Mouse (Mus musculus): ENCODE data around the gene Mgat3. TPM values are rescaled to one million over a fixed set of nuclear protein-coding genes. Genes with fewer than 3 reads are reported as not detected.

Gene Mgat3
- 31.4 and 48.1 TPM in 2 replicates for polyA plus RNA-seq (2012; rRNA removed; ENCODE audit: low replicate concordance)

GRCm38 (mm10) chr15:80173001-80173771, at the start of gene Mgat3:
TSS of gene Mgat3 (plus strand) at chr15:80173721.

GRCm38 (mm10) chr15:80132993-80133586, 40.4 kb upstream of the Mgat3 start, which contains the start of gene Tab1:
TSS of gene Tab1 (plus strand) at chr15:80133127.

GRCm38 (mm10) chr15:80233733-80234509, 60.4 kb downstream of the Mgat3 start, which contains the start of gene Mief1:
TSS of gene Mief1 (plus strand) at chr15:80234018.

GRCm38 (mm10) chr15:80235535-80235934, 62.0 kb downstream of the Mgat3 start, which contains the start of gene AC140267.1:
TSS of gene AC140267.1 (plus strand) at chr15:80235835.

GRCm38 (mm10) chr15:80254847-80255645, 81.5 kb downstream of the Mgat3 start, which contains the start of gene Atf4:
TSS of gene Atf4 (plus strand) at chr15:80255184.

GRCm38 (mm10) chr15:80263610-80264575, 90.4 kb downstream of the Mgat3 start, which contains the start of gene Rps19bp1:
TSS of gene Rps19bp1 (minus strand) at chr15:80264315.

Other genes with a start within 250 kb of the Mgat3 start
- gene Cbx7, start 202.6 kb upstream of the Mgat3 start, polyA plus RNA-seq (2012; rRNA removed; ENCODE audit: low replicate concordance) = 14.5 and 21.5 TPM in 2 replicates
- 7.5 and 8.5 TPM in 2 replicates for gene Pdgfb, start 158.7 kb upstream of the Mgat3 start, polyA plus RNA-seq (2012; rRNA removed; ENCODE audit: low replicate concordance)
- gene Syngr1, start 82.4 kb upstream of the Mgat3 start, polyA plus RNA-seq (2012; rRNA removed; ENCODE audit: low replicate concordance) = 18.1 and 34.1 TPM in 2 replicates
- 194 and 479 TPM in 2 replicates for gene Rpl3, start 81.9 kb upstream of the Mgat3 start, polyA plus RNA-seq (2012; rRNA removed; ENCODE audit: low replicate concordance)
- gene Tab1, start 40.6 kb upstream of the Mgat3 start, polyA plus RNA-seq (2012; rRNA removed; ENCODE audit: low replicate concordance) = 28.2 and 31.6 TPM in 2 replicates
- 11.9 and 12.6 TPM in 2 replicates for gene Mief1, start 60.3 kb downstream of the Mgat3 start, polyA plus RNA-seq (2012; rRNA removed; ENCODE audit: low replicate concordance)
- gene AC140267.1, start 62.1 kb downstream of the Mgat3 start, polyA plus RNA-seq (2012; rRNA removed; ENCODE audit: low replicate concordance) = not detected in 2 replicates
- gene Atf4, start 81.5 kb downstream of the Mgat3 start, polyA plus RNA-seq (2012; rRNA removed; ENCODE audit: low replicate concordance) = 123 and 151 TPM in 2 replicates
- gene Rps19bp1, start 90.6 kb downstream of the Mgat3 start, polyA plus RNA-seq (2012; rRNA removed; ENCODE audit: low replicate concordance) = 16.1 and 24.4 TPM in 2 replicates
- 0.44 and 1.1 TPM in 2 replicates for gene Cacna1i, start 113.5 kb downstream of the Mgat3 start, polyA plus RNA-seq (2012; rRNA removed; ENCODE audit: low replicate concordance)